Mouse (Mus musculus) v-Abl transformed pro-B cells (cell line): ENCODE data around the gene Rpl14.

Experiments used
- in situ Hi-C, 2 experiments: fragments of 400-800 bp; cut with MboI; formaldehyde crosslinking; loops; one replicate each; pipeline ENCODE4 v1.15.1; 2025; ENCODE audit not compliant: unreplicated experiment in 2 of 2

The Rpl14 gene

DNA sequence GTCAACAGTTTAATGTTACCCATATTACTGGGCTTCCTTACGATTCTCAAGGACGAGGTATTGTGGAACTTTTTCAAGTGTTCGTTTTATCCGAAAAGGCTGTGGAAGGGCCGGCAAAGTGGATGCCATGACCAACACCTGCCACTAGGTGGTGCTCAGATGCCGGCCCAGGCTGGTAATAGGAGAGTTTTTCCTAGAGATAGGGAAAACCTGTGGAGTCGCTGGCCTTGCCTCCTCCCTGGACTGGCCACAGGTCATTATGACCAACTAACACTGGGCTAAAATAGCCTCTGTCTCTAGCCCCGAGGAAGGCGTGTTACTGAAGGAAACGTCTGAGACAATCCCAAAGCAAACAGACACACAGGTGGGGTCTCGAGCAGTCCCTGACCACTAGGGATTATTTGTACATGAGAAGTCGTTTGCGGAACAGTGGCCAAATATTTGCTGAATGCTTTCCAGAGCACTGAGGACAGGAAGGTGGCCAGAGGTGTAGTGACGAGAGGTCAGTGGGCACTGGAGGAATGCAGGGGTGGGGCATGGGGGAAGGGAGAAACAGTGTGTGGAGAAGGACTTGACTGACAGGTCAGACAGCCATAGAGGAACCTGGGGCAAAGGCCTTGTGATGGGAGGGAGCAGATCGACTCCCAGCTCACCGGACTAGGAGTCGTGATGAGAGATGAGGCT, 30.4 kb downstream of the Rpl14 start:
- in situ Hi-C loops = loop anchor here (10.0 to 25.0 kb wide), 3 partner anchors 643 to 1011 kb away; no protein-coding TSS in a partner anchor

DNA sequence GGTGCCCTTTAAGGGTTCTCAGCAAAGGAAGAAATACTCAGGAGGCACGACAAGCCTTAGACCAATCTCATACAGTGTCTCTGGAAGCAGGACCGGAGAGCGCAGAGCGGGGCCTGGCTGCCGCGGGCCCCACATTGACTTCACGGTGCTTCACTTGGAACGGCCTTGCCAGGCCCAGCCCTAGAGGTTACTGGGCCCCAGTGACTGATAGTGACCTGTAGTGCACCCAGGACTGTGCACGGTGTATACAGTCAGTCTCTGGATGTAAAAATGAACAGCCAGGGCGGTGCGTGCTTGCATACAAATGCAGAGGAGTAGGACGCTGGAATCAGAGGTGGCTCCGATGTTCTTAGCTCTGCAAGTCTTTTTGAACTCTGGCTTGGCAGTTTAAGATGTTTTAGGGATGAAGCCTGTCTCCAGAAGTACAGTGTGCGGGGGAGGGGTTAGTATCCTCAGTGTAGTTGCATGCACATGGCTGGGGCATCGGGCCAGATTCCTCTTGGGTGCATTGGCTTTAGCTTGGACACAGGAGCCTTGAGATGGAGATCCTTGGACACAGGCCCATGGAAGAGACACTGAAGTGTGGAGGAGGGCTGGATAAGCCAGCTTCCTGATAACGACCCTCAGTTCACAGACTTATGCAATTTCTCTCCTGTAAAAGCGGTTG, 31.1 kb downstream of the Rpl14 start:
- in situ Hi-C loops = loop anchor here (10.0 to 25.0 kb wide), 3 partner anchors 642 to 1010 kb away; no protein-coding TSS in a partner anchor

DNA sequence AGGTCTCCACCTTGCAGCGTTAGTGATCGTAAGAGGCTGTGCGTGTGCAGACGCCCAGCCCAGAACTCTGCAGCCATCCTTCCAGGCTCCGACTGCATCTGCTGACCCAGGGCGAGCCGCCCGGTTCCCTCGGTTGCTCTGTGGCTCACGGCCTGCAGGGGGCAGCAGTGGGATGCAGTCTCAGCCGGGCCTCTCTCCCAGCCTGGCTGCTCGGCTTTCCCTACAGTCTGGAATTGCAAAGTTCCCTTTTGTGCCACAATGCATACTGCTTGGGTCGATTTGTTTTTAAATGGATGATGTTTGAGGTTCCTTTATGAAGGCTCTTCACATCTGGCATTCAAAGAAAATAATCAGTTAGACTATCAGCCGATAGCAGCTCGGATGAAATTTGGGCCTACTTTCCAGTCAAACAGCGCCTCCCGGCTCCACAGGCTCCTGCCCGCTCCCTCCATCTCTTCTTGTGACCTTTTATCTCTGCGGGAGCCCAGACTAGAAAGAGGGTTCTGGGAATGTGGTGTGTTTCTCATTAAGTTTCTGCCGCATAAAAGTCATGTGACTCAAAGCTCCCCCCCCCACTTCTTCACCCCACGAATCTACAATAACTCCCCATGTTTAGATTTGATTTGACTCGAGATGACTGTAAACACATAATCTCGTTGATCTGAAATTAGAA, 31.7 kb downstream of the Rpl14 start:
- in situ Hi-C loops = loop anchor here (10.0 to 25.0 kb wide), 3 partner anchors 642 to 1009 kb away; no protein-coding TSS in a partner anchor

DNA sequence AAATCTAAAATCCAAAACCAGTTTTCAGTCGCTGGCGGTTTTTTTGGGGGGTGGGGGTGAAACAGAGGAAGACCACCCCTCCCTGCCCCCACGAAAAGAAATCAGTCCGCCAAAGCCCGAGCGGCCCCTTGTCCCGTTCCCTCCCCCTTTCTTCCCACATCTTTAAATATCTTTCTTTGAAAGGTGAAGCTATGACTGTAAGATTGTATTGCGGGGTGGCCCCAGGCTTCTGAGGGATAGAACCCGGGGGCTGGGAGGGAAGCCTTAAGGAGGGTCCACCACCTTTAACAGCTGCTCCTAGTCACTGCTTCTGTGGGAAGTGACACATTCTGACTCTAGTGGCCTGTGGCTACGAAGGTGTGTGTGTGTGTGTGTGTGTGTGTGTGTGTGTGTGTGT, 32.3 kb downstream of the Rpl14 start:
- in situ Hi-C loops = loop anchor here (10.0 to 25.0 kb wide), 3 partner anchors 641 to 1009 kb away; no protein-coding TSS in a partner anchor

DNA sequence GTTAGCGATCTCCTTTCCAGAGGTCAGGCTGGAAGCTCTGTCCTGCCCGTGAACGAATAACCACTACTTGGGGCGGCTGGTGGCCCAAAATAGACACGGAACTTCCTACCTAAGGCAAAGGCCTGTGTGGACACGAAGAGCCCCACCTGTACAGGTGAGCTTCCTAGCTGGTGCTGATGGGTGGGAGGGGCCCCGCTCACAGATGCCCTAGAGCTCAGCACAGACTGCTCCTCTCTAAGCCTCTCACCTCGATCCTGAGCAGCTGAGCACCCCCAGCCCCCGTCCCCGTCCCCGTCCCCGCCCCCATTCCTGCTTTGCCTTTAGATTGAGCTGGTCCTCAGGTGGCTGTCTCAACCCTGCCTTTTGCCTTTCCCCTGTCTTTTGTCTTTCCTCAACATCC, 32.7 kb downstream of the Rpl14 start:
- in situ Hi-C loops = loop anchor here (10.0 to 25.0 kb wide), 3 partner anchors 641 to 1008 kb away; no protein-coding TSS in a partner anchor

DNA sequence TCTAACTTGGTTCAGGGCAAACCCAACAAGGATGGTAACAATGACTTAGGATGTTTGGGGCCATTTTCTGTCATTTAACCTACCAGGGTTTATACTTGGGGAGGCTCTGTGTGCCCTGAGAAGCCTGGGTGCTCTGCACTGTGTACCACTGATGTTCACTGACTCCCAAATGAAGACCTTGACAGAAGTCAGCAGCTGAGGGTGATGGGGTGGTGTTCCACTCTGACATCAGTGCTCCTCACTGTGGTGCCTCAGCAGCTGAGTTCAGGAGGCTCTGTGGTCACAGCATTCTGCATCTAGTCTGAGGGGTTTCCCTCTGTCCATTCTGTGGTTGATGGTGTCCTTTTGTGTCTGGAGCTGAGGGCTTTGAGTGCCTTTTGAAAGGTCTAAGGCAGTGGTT, 39.8 kb downstream of the Rpl14 start:
- in situ Hi-C loops = loop anchor here in 1 of 2 experiments (25.0 kb wide), 1 partner anchor 1001 kb away; no protein-coding TSS in a partner anchor

DNA sequence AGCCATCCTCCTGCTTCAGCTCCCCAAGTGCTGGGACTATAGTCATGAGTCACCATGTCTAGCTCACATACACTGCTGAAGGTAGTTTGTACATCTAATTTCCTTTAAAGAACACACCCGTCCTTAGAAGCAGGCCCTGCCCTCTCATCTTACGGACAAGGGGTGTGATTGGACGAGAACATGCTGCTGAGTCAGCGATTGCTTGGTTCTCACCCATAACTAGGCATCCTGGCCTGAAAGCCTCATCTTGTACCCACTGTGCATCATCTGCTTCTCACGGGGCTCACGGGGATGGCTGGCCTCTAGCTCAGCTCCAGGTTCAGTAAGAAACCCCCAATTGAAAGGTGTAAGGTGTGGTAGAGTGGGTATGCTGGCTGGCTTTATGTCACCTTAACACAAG, 42.8 kb downstream of the Rpl14 start:
- in situ Hi-C loops = loop anchor here in 1 of 2 experiments (25.0 kb wide), 1 partner anchor 998 kb away; no protein-coding TSS in a partner anchor

DNA sequence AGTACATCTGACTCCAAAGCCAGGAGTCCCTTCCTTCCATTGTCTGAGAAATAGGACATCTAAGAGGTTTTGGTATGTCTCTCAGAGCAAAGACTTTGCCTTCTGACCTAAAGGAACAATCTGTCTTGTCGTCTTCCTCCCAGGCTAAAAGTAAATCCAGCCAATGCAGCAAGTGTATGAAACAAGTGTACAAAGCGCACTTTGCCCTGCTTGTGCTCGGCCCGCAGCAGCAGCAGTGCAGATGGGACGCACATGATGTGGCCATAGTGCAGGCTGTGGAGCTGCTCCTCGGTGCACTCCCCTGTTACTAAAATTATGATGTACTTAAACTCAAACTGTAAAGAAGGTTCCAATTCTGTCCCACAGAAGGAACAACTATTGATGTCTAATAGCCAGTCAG, 46.9 kb downstream of the Rpl14 start:
- in situ Hi-C loops = loop anchor here in 1 of 2 experiments (25.0 kb wide), 1 partner anchor 994 kb away; no protein-coding TSS in a partner anchor

DNA sequence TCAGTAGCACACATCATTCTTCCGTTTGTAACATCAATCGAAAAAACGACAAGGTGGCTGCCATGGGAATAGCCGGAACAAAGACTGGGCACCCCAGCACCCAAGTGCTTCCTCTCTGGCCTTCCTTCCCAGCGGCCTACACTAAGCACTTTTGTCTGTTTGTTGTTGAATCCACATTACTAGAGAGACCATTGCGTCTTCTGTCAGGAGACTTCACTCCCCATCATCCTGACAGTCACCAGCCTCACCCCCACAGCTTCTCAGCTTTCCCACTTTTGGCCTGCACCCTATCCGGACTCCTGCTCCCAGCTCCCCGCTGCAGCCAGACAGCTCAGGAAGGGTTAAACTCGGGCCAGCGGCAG, 48.1 kb downstream of the Rpl14 start:
- in situ Hi-C loops = loop anchor here in 1 of 2 experiments (25.0 kb wide), 1 partner anchor 993 kb away; no protein-coding TSS in a partner anchor

DNA sequence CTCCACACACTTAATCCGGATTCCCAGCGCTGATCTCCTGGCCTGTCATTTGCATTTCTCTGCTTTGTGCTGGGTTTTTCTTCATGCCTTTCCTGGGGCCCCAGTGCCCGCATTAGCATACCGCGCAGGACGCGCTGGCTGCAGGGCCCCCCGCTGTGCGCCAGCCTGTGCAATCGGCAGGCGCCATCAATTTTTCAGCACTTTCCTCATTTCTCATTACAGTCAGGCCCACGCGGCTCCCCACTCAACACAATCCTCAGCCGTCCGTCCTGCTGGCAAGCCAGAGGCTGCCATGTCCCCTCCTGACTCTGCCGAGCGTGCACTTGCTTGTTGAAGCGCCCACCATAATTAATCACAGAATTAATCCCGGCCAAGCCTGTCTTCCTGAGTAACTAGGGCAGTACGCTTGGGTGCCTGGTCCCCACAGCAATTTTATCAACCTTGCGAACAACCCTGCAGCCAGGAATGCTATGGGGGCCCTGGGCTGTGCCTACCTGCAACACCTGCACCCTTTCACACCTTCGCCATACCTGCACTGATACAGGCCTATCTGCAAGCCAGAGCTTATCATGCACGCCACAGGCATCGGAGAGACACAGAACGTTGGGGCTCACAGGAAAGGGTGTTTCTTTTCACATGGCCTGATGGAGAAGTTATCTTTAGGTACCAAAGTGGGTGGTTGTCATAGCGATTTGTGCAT, 48.6 kb downstream of the Rpl14 start:
- in situ Hi-C loops = loop anchor here in 1 of 2 experiments (25.0 kb wide), 1 partner anchor 992 kb away; no protein-coding TSS in a partner anchor

DNA sequence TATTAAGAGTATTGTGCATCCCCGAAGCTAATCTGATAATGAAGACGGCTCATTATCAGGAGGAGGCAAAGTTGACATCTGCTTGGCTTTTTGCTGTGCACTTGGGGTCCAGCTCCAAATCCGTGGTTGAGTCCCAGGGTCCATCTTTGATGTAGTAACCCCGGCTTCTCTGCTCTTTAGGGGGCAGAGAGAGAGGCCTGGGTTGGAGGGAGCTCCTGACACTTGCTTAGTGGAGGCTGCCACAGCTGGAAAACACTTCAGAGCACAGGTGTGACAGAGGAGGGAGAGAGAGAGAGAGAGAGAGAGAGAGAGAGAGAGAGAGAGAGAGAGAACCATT, 49.1 kb downstream of the Rpl14 start:
- in situ Hi-C loops = loop anchor here in 1 of 2 experiments (25.0 kb wide), 1 partner anchor 992 kb away; no protein-coding TSS in a partner anchor
